Mouse (Mus musculus): ENCODE results near the gene Cryaa. TPM values are rescaled to one million over a fixed set of nuclear protein-coding genes. Genes with fewer than 3 reads are reported as not detected.

The Cryaa gene
- total and polyA plus RNA-seq, 2 experiments from 2014 or later = 0.52 to 1.2 TPM

DNA sequence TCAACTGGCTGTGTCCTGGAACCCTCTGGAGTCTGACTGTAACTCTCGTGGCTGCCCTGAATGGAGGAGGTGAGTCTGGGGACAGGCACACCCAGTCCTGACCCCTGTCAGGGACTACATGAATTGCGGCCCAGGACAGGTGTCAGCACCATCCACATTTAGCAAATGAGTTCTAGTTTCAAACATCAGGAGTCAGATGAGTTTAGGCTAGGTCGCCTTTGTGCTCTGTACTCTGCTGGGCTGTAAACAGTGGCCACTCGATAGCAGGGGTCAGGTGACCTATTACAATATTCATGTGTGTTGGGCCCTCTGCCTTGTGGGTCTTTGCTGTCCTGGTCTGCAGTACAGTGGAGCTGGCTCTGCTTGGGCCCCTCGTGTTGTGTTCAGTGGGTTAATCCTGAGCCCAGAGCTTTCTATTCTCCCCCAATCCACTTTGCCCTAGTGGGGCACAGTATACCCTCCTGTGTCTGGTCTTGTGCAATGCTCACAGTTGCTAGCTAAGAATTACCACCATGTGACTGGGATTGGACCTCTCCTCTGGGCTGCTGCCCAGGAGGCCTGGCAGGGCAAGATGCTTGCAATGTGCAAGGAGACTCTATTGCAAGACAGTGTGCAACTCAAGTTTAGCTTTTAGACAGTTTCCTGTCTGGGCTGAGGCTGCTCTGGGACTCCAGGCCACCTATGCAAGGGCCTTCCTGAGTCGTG is 25.8 kb downstream of the Cryaa start:
- no peak for TF ChIP-seq CTCF (IDR thresholded peaks at IDR 0.05; ENCODE audit: low read depth)
- peak; percentile 48; the same call in 1 of the 2 replicates for ATAC-seq
- no peaks in the 10 kb centered on the region for H3K36me3 ChIP-seq (ENCODE audit: insufficient read depth, low read length)
- no peak for DNase-seq (ENCODE audit: low spot score)
- H3K9me3 ChIP-seq (ENCODE audit: low read length) = no peaks in the 10 kb centered on the region
- H3K4me3 ChIP-seq (ENCODE audit: low read length) = no peak overlapping the region
- no peaks in the 10 kb centered on the region for H3K27me3 ChIP-seq (ENCODE audit: insufficient read depth, low read length)
- H3K27ac ChIP-seq = no peak overlapping the region
- 68% methylated on average over 6 of the region's 6 CpGs for WGBS
- no peak overlapping the region for H3K4me2 ChIP-seq (ENCODE audit: low read depth, low read length)
- no peak overlapping the region for H3K9ac ChIP-seq (replicated peaks; ENCODE audit: low read length)
- H3K4me1 ChIP-seq (ENCODE audit: insufficient read depth, low read length) = 0 out of 2 replicates have a peak, but pooled peaks cover 5% of the 10 kb centered on the region

DNA sequence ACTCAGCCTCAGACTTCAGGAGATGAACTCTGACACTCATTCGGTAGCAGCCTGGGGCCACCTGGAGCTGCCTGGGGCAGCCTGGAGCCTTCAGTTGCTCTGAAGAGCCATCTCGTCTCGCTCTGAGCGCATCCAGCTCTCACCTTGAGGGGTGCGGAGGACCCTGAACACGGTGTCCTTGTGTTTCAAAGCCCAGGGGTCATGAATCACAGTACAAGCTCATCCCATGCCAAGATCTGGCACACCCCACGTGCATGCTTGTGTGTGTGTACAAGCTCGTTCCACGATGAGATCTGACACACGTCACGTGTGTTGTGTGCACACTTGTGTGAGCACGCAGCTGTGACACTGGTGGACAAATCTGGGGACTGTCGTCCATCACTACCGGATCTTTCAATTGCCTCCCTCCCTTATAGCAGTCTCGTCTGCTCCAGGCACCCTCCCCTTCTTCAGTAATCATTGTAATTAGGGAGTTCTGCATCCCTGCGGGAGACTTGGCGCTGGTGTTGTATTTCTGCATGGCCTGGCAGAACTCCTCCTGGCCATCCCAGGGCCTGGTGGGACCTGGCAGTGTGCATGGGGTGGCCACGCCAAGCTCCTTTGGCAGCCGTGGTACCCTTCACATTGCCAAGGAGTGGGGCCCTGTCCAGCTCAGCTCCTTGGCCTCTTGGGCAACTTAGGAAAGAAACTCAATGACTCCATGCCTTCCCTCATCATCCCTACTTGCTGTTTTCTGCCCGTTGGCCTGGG is 27.8 kb downstream of the Cryaa start:
- DNase-seq (ENCODE audit: low spot score) (peak; percentile 87), ATAC-seq (peak; percentile 88)
- no peaks in the 10 kb centered on the region for H3K9me3 ChIP-seq (ENCODE audit: low read length)
- H3K36me3 ChIP-seq (ENCODE audit: insufficient read depth, low read length) = no peaks in the 10 kb centered on the region
- 46% methylated on average over 20 of the region's 20 CpGs for WGBS
- H3K27ac ChIP-seq = no peak overlapping the region
- H3K27me3 ChIP-seq (ENCODE audit: insufficient read depth, low read length) = no peaks in the 10 kb centered on the region
- H3K4me2 ChIP-seq (ENCODE audit: low read depth, low read length) = no peak overlapping the region
- H3K4me3 ChIP-seq (ENCODE audit: low read length) = no peak overlapping the region
- peaks cover 3% of the 10 kb centered on the region; the same call in 1 of the 2 replicates for H3K4me1 ChIP-seq (ENCODE audit: insufficient read depth, low read length)
- TF ChIP-seq CTCF (IDR thresholded peaks at IDR 0.05; ENCODE audit: low read depth) = no peak
- H3K9ac ChIP-seq (replicated peaks; ENCODE audit: low read length) = no peak overlapping the region

- no peak overlapping the region for H3K27ac ChIP-seq
- WGBS = 48% methylated on average over 7 of the region's 7 CpGs
- no peak for ATAC-seq
- no peak overlapping the region for H3K4me3 ChIP-seq (ENCODE audit: low read length)
- H3K9me3 ChIP-seq (ENCODE audit: low read length) = peaks cover 5% of the 10 kb centered on the region; the same call in 1 of the 2 replicates
- no peaks in the 10 kb centered on the region for H3K27me3 ChIP-seq (ENCODE audit: insufficient read depth, low read length)
- H3K36me3 ChIP-seq (ENCODE audit: insufficient read depth, low read length) = no peaks in the 10 kb centered on the region
- H3K9ac ChIP-seq (replicated peaks; ENCODE audit: low read length) = no peak overlapping the region
- DNase-seq (ENCODE audit: low spot score) = no peak
- H3K4me2 ChIP-seq (ENCODE audit: low read depth, low read length) = no peak overlapping the region
- peaks cover 3% of the 10 kb centered on the region; the same call in 1 of the 2 replicates for H3K4me1 ChIP-seq (ENCODE audit: insufficient read depth, low read length)
- no peak for TF ChIP-seq CTCF (IDR thresholded peaks at IDR 0.05; ENCODE audit: low read depth)
Observed at GRCm38 (mm10) chr17:31709121-31709741, 31.6 kb downstream of the Cryaa start.

DNA sequence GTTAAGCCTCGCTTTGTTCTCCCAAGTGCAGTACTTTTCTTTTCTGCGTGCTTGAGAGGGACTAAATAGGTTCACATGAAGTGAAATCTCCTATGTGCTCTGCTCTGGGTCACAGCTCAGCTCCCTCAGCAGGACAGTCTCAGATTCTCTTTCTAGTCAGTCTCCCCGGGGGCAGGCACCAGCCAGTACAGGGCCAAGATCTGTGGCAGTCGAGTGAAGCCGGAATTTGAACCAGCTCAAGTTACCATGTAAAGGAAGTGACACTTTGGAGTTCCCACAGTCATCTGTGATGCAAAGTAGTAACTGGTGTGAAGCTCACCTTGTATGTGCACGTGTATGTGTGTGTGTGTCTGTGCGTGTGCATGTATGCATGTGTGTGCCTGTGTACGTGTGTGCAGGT is 32.8 kb downstream of the Cryaa start:
- Histone ChIP-seq H3K4me3 (ENCODE audit: low read length) (no peak overlapping the region), H3K9me3 (ENCODE audit: low read length) (peaks cover 5% of the 10 kb centered on the region; the same call in 1 of the 2 replicates), H3K4me2 (ENCODE audit: low read depth, low read length) (no peak overlapping the region), H3K27me3 (ENCODE audit: insufficient read depth, low read length) (no peaks in the 10 kb centered on the region), H3K4me1 (ENCODE audit: insufficient read depth, low read length) (peaks cover 3% of the 10 kb centered on the region; the same call in 1 of the 2 replicates), H3K36me3 (ENCODE audit: insufficient read depth, low read length) (no peaks in the 10 kb centered on the region), H3K9ac (replicated peaks; ENCODE audit: low read length) (no peak overlapping the region), H3K27ac (no peak overlapping the region)
- DNase-seq (ENCODE audit: low spot score) (no peak), ATAC-seq (no peak)
- no peak for TF ChIP-seq CTCF (IDR thresholded peaks at IDR 0.05; ENCODE audit: low read depth)
- WGBS = 78% methylated on average over 8 of the region's 8 CpGs

DNA sequence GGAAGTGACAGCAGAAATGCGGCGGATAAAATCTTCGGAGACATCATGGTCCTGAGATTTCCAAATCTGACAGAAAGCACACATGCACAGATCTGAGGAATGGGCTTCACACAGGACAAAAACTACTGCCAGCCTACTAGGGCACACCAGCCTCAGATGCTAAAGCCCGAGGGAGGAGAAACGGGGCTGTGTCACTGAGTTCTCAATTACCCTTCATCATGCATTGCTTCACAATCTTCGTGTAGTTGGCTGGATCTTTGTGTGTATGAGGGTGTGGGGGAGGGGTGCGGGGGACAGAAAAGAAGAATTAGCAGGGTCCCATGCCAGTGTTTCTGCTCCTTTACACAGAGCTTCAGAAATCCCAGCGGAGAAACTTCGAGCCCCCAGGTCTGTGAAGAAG is 36.1 kb downstream of the Cryaa start:
- no peaks in the 10 kb centered on the region; the same call in 1 of the 2 replicates for H3K27me3 ChIP-seq (ENCODE audit: insufficient read depth, low read length)
- peaks cover 5% of the 10 kb centered on the region; the same call in 1 of the 2 replicates for H3K9me3 ChIP-seq (ENCODE audit: low read length)
- H3K4me3 ChIP-seq (ENCODE audit: low read length) = no peak overlapping the region
- H3K36me3 ChIP-seq (ENCODE audit: insufficient read depth, low read length) = no peaks in the 10 kb centered on the region
- TF ChIP-seq CTCF (IDR thresholded peaks at IDR 0.05; ENCODE audit: low read depth) = no peak
- H3K4me1 ChIP-seq (ENCODE audit: insufficient read depth, low read length) = peaks cover 3% of the 10 kb centered on the region; the same call in 1 of the 2 replicates
- H3K27ac ChIP-seq = no peak overlapping the region
- WGBS = 73% methylated on average over 9 of the region's 9 CpGs
- no peak overlapping the region for H3K9ac ChIP-seq (replicated peaks; ENCODE audit: low read length)
- no peak for ATAC-seq
- DNase-seq (ENCODE audit: low spot score) = no peak
- H3K4me2 ChIP-seq (ENCODE audit: low read depth, low read length) = no peak overlapping the region

DNA sequence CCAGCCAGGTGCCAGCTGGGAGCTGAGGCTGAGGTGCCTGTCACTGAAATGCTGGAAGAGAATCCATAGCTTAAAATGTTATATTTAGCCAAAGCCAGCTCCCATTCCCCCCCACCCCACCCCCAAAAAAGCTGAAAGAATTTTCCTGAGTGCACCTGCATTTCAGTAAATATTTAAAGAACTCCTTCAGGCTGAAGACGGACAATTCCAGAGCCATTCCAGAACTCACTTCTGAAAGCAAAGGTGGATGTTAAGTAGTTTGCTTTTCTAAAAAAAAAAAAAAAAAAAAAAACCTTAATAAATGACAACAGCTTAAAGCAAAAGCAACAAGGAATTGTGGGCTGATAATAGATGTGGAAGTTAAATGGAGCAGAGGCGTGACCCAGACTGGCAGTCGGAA is 36.5 kb downstream of the Cryaa start:
- ATAC-seq (no peak), DNase-seq (ENCODE audit: low spot score) (no peak)
- Histone ChIP-seq H3K9me3 (ENCODE audit: low read length) (peaks cover 5% of the 10 kb centered on the region; the same call in 1 of the 2 replicates), H3K27me3 (ENCODE audit: insufficient read depth, low read length) (no peaks in the 10 kb centered on the region; the same call in 1 of the 2 replicates), H3K9ac (replicated peaks; ENCODE audit: low read length) (no peak overlapping the region), H3K4me3 (ENCODE audit: low read length) (no peak overlapping the region), H3K36me3 (ENCODE audit: insufficient read depth, low read length) (no peaks in the 10 kb centered on the region), H3K4me1 (ENCODE audit: insufficient read depth, low read length) (no peaks in the 10 kb centered on the region), H3K27ac (no peak overlapping the region), H3K4me2 (ENCODE audit: low read depth, low read length) (no peak overlapping the region)
- 79% methylated on average over 3 of the region's 3 CpGs for WGBS
- no peak for TF ChIP-seq CTCF (IDR thresholded peaks at IDR 0.05; ENCODE audit: low read depth)
